Mouse (Mus musculus) left cerebral cortex, adult 18-20 months (tissue): ENCODE measurements around the gene Tnfrsf4. TPM values are rescaled to one million over a fixed set of nuclear protein-coding genes. Genes with fewer than 3 reads are reported as not detected.

Experiments used
- DNase-seq, 2 experiments: peaks; one replicate each; pipeline ENCODE4 v3.0.0; 2021 to 2022; ENCODE audit warnings: low spot score in 2 of 2, mixed read lengths in 1 of 2
- microRNA-seq, 2 experiments: library from miRNA; unstranded; fragments of <30 nt; microRNA quantifications; one replicate each; pipeline ENCODE4 v1.2.0; 2021
- total RNA-seq, 2 experiments: library from RNA; stranded (reverse); gene quantifications; 2 replicates each; pipeline ENCODE4 v1.2.3; 2021

The Tnfrsf4 gene
- total RNA-seq, 2 experiments from 2014 or later: 0.95 to 2.3 TPM

DNA sequence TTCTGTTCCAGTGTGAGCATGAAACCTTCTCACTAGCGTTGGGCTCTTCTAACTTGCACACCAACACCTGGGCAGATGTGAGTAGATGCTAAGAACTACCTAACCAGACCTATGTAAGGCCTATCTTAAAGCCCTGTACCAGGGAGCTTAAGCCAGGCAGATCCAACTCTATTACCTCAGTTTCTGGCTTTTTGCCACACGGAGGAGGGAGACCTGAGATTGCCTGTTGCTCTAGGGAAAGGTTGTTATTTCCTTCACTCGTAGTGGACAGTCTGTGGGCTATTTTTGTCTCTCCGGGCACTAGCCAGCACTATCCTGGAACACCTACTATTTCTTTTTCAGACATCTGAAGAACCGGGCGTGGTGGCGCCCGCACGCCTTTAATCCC, 50.9 kb downstream of the Tnfrsf4 start:
- no peak for DNase-seq

GRCm38 (mm10) chr4:156065156-156065894, 51.7 kb downstream of the Tnfrsf4 start:
- DNase-seq: no peak

Small RNAs within 50 kb of the gene (microRNA-seq; reads per million reads assigned to microRNA genes)
- gene Mir200a (4.2 to 81.2 reads per million in 2 experiments), gene Mir200b (51.2 to 539 reads per million in 2 experiments), gene Mir429 (34.5 to 546 reads per million in 2 experiments)

Other genes with a start within 250 kb of the Tnfrsf4 start
- gene Vwa1, start 239.1 kb upstream of the Tnfrsf4 start, total RNA-seq: 10 to 100 TPM; 15.6 to 17.6 TPM
- 10 to 100 TPM; 16.4 to 19.0 TPM for gene Tmem88b, start 228.0 kb upstream of the Tnfrsf4 start, total RNA-seq
- under 1 TPM in 1 of 2 experiments, not detected in 1; 0.44 TPM for gene Ankrd65, start 223.4 kb upstream of the Tnfrsf4 start, total RNA-seq
- gene Mrpl20, start 211.0 kb upstream of the Tnfrsf4 start, total RNA-seq: 10 to 100 TPM; 84.9 to 89.4 TPM
- 10 to 100 TPM; 60.1 to 65.5 TPM for gene Ccnl2, start 201.4 kb upstream of the Tnfrsf4 start, total RNA-seq
- gene Aurkaip1, start 182.6 kb upstream of the Tnfrsf4 start, total RNA-seq: 100 to 1,000 TPM; 103 to 110 TPM
- 1 to 10 TPM; 6.2 to 7.3 TPM for gene Mxra8, start 174.2 kb upstream of the Tnfrsf4 start, total RNA-seq
- gene Dvl1, start 166.4 kb upstream of the Tnfrsf4 start, total RNA-seq: 10 to 100 TPM; 88.0 to 96.3 TPM
- under 1 TPM; 0.23 TPM for gene Tas1r3, start 150.5 kb upstream of the Tnfrsf4 start, total RNA-seq
- gene Cptp, start 144.4 kb upstream of the Tnfrsf4 start, total RNA-seq: 10 to 100 TPM; 23.1 to 33.8 TPM
- 10 to 100 TPM; 31.7 to 33.9 TPM for gene Ints11, start 144.3 kb upstream of the Tnfrsf4 start, total RNA-seq
- 10 to 100 TPM; 54.9 to 58.6 TPM for gene Pusl1, start 122.1 kb upstream of the Tnfrsf4 start, total RNA-seq
- 100 to 1,000 TPM; 124 to 128 TPM for gene Acap3, start 122.0 kb upstream of the Tnfrsf4 start, total RNA-seq
- 10 to 100 TPM; 67.6 to 70.3 TPM for gene Ube2j2, start 70.0 kb upstream of the Tnfrsf4 start, total RNA-seq
- 10 to 100 TPM; 16.6 to 17.7 TPM for gene C1qtnf12, start 51.5 kb upstream of the Tnfrsf4 start, total RNA-seq
- gene B3galt6, start 21.2 kb upstream of the Tnfrsf4 start, total RNA-seq: 10 to 100 TPM in 1 of 2 experiments, 1 to 10 TPM in 1; 8.9 to 10.7 TPM
- 100 to 1,000 TPM; 213 to 215 TPM for gene Sdf4, start 21.0 kb upstream of the Tnfrsf4 start, total RNA-seq
- gene Tnfrsf18, start 12.3 kb downstream of the Tnfrsf4 start, total RNA-seq: not detected
- gene Ttll10, start 45.6 kb downstream of the Tnfrsf4 start, total RNA-seq: not detected
- 10 to 100 TPM; 29.4 to 30.7 TPM for gene 9430015G10Rik, start 96.1 kb downstream of the Tnfrsf4 start, total RNA-seq
- 1 to 10 TPM in 1 of 2 experiments, under 1 TPM in 1; 0.77 to 1.1 TPM for gene Rnf223, start 116.7 kb downstream of the Tnfrsf4 start, total RNA-seq
- gene Agrn, start 183.6 kb downstream of the Tnfrsf4 start, total RNA-seq: 100 to 1,000 TPM; 118 to 129 TPM
- gene Isg15, start 187.0 kb downstream of the Tnfrsf4 start, total RNA-seq: 1 to 10 TPM in 1 of 2 experiments, under 1 TPM in 1; 0.63 to 1.4 TPM
- gene AW011738, start 189.5 kb downstream of the Tnfrsf4 start, total RNA-seq: 1 to 10 TPM; 5.8 to 6.0 TPM
- under 1 TPM; 0.19 to 0.33 TPM for gene Perm1, start 202.0 kb downstream of the Tnfrsf4 start, total RNA-seq
- gene Plekhn1, start 221.0 kb downstream of the Tnfrsf4 start, total RNA-seq: 10 to 100 TPM; 34.2 to 40.1 TPM
- gene Noc2l, start 222.2 kb downstream of the Tnfrsf4 start, total RNA-seq: 10 to 100 TPM; 70.4 to 71.6 TPM
- gene Samd11, start 241.8 kb downstream of the Tnfrsf4 start, total RNA-seq: 1 to 10 TPM; 4.0 to 5.6 TPM